Mouse (Mus musculus) myocyte (in vitro differentiated cells): ENCODE results near the gene Zfhx3. TPM values are rescaled to one million over a fixed set of nuclear protein-coding genes. Genes with fewer than 3 reads are reported as not detected.

Experiments used
- H3K27me3 ChIP-seq: one replicate; pipeline ENCODE4 v1.6.1; 2011; ENCODE audit not compliant: control insufficient read depth, insufficient read depth, insufficient read length
- H3K36me3 ChIP-seq: one replicate; pipeline ENCODE4 v1.6.1; 2011; ENCODE audit not compliant: control insufficient read depth, insufficient read depth
- H3K4me2 ChIP-seq: one replicate; pipeline ENCODE4 v1.6.1; 2011; ENCODE audit warnings: low read depth, control low read depth
- H3K4me3 ChIP-seq: one replicate; pipeline ENCODE4 v1.5.1; 2011; ENCODE audit warnings: mild to moderate bottlenecking, control low read depth, moderate library complexity
- H3K79me2 ChIP-seq: one replicate; pipeline ENCODE4 v1.6.1; 2011; ENCODE audit not compliant: control insufficient read depth, insufficient read depth
- H3ac ChIP-seq: one replicate; pipeline ENCODE4 v1.6.1; 2011; ENCODE audit not compliant: control insufficient read depth, insufficient read length
- CEBPB ChIP-seq: IDR thresholded peaks from 2 replicates; pipeline ENCODE4 v1.6.1; 2011; ENCODE audit warnings: mild to moderate bottlenecking, moderate library complexity; ENCODE audit not compliant: poor library complexity, insufficient read depth, severe bottlenecking
- E2F4 ChIP-seq: IDR thresholded peaks from one replicate; pipeline ENCODE4 v1.6.1; 2011; ENCODE audit warnings: mild to moderate bottlenecking, control low read depth, moderate library complexity; ENCODE audit not compliant: insufficient read depth
- MAX ChIP-seq: IDR thresholded peaks from one replicate; pipeline ENCODE4 v1.6.1; 2011; ENCODE audit warnings: low read depth, mild to moderate bottlenecking, control low read depth
- MYOD1 ChIP-seq, 3 experiments: IDR thresholded peaks; one replicate each; pipeline ENCODE4 v1.6.1; 2011; ENCODE audit warnings: control low read depth in 2 of 3, low read depth in 2 of 3, mild to moderate bottlenecking in 2 of 3, moderate library complexity in 1 of 3; ENCODE audit not compliant: insufficient read length in 2 of 3, control insufficient read depth in 1 of 3
- MYOG ChIP-seq, 3 experiments: IDR thresholded peaks; one replicate each; pipeline ENCODE4 v1.6.1; 2011; ENCODE audit warnings: control low read depth in 2 of 3, low read depth in 2 of 3, mild to moderate bottlenecking in 2 of 3; ENCODE audit not compliant: insufficient read length in 2 of 3, control insufficient read depth in 1 of 3, insufficient read depth in 1 of 3
- POLR2A ChIP-seq: IDR thresholded peaks from one replicate; pipeline ENCODE4 v1.6.1; 2011; ENCODE audit warnings: low read depth, mild to moderate bottlenecking, control low read depth, moderate library complexity; ENCODE audit not compliant: insufficient read length
- POLR2AphosphoS2 ChIP-seq: IDR thresholded peaks from one replicate; pipeline ENCODE4 v1.6.1; 2011; ENCODE audit warnings: low read depth, control low read depth; ENCODE audit not compliant: insufficient read length
- REST ChIP-seq: IDR thresholded peaks from one replicate; pipeline ENCODE4 v1.6.1; 2011; ENCODE audit warnings: mild to moderate bottlenecking, control low read depth, moderate library complexity; ENCODE audit not compliant: insufficient read depth, insufficient read length
- SRF ChIP-seq: IDR thresholded peaks from one replicate; pipeline ENCODE4 v1.6.1; 2011; ENCODE audit warnings: low read depth; ENCODE audit not compliant: control insufficient read depth, insufficient read length
- TCF12 ChIP-seq: IDR thresholded peaks from one replicate; pipeline ENCODE4 v1.6.1; 2011; ENCODE audit warnings: mild to moderate bottlenecking, control low read depth; ENCODE audit not compliant: poor library complexity, insufficient read depth, severe bottlenecking
- TCF3 ChIP-seq: IDR thresholded peaks from one replicate; pipeline ENCODE4 v1.6.1; 2011; ENCODE audit warnings: low read depth, control low read depth; ENCODE audit not compliant: insufficient read length
- USF1 ChIP-seq: IDR thresholded peaks from one replicate; pipeline ENCODE4 v1.6.1; 2011; ENCODE audit warnings: low read depth, mild to moderate bottlenecking, control low read depth, moderate library complexity
- polyA plus RNA-seq: library from polyadenylated mRNA; unstranded; fragments of >200 nt; fragmentation: generic; extraction: Trizol; gene quantifications from one replicate; pipeline ENCODE4 v1.2.1, GENCODE M21; 2012; ENCODE audit warnings: missing spikeins

The Zfhx3 gene
- polyA plus RNA-seq, 1 experiment = 3.0 TPM

DNA sequence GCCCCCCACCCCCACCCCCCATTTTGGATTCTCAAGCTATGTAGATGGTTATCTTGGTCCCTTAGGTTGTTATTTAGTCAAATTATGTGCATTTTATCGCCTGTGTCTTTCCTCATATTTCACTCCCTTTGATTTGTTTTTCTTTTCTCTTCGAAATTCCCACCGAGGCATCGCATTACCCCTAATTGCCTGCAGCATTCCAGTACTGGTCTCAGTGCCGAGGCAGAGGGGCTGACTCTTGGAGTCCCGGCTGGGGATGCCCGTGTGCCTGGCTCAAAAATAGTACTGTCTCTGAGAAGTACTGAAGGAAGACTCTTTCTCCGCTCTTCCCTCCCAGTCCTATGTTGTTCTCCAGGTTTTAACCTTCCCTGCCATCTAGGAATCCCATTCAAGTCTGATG is 125.8 kb downstream of the Zfhx3 start:
- no peaks in the 10 kb centered on the region for H3K27me3 ChIP-seq
- no peaks in the 10 kb centered on the region for H3K79me2 ChIP-seq
- no peak overlapping the region for H3K4me3 ChIP-seq
- H3K4me2 ChIP-seq = no peak overlapping the region
- H3ac ChIP-seq = no peak overlapping the region
- no peaks in the 10 kb centered on the region for H3K36me3 ChIP-seq
- TF ChIP-seq MYOG (IDR thresholded peaks at IDR 0.05; ENCODE audit: control insufficient read depth in 1 of 3, insufficient read depth in 1 of 3, insufficient read length in 2 of 3, low read depth in 2 of 3) = no peak

DNA sequence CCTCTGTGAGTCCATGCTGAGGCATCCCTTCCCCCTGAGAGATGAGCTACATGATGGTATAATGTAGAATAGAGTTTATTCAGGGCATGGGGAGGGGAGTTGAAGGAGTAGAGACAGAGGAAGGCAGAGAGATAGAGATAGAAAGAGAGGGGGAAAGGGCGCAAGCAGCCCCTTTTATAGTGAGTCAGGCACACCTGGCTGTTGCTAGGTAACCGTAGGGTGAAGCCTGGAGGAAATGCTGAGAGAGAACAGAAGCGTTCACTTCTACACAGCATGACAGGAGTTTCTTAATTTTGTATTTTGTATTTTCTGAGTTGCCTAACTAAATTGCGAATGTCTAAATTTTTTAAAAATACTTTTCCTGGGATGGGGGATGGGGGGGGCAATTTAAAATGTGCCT is 128.0 kb downstream of the Zfhx3 start:
- TF ChIP-seq TCF3 = no peak
- no peak for TF ChIP-seq E2F4
- no peak for TF ChIP-seq POLR2A
- TF ChIP-seq POLR2AphosphoS2 = no peak
- no peak for TF ChIP-seq CEBPB
- H3K4me3 ChIP-seq = no peak overlapping the region
- H3K36me3 ChIP-seq = no peaks in the 10 kb centered on the region
- no peak overlapping the region for H3K4me2 ChIP-seq
- H3K79me2 ChIP-seq = no peaks in the 10 kb centered on the region
- no peak overlapping the region for H3ac ChIP-seq
- H3K27me3 ChIP-seq = no peaks in the 10 kb centered on the region

DNA sequence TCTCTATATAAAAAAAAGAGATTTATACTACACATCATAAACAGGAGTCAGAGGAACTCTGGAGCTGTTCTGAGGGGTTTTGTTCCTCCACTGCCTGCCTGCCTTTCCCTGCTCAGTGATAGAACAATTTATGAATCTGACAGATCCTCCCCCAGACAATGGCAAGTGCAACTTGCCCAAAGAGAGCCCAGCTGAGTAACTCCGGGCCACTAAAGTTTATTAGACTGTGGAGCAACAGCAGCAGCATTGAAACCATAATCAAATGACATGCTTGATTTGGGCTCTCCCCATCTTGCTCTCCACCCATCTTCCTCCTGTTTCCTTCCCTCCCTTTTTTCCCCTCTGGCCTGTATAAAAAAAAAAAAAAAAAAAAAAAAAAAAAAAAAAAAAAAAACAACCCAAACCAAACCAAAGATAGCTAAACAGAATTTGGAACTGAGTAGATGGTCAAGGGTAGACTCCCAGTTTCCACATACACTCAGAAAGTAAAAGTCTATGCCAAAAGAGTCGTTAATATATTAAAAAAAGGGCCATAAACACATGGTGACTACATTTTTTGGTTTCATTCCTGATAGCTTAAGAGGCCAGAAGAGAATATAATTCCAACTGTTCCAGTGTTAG is 129.8 kb downstream of the Zfhx3 start:
- Histone ChIP-seq H3K4me2 (no peak overlapping the region), H3K4me3 (no peak overlapping the region), H3K79me2 (no peaks in the 10 kb centered on the region), H3K27me3 (no peaks in the 10 kb centered on the region), H3ac (no peak overlapping the region), H3K36me3 (no peaks in the 10 kb centered on the region)
- TF ChIP-seq USF1 = no peak
- no peak for TF ChIP-seq MYOD1 (IDR thresholded peaks at IDR 0.05; ENCODE audit: control insufficient read depth in 1 of 3, insufficient read length in 2 of 3, low read depth in 2 of 3)

DNA sequence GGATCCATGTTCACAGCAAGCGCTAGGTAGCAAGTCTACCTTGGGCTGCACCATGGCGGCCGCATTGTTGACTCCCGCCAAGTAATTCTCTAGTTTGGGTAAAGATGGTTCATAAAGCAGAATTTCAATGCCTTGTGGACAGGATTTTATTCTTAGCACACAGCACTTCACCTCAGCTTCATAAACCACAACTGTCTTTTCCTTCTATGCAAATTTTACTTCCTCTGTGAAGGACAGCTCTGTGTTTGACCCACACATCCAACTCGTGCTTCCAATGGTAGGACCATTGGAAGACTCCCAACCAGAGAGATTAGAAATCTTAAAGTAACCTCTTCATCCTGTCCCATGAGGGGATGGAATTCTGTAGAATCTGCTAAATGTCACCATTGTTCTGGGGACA is 130.4 kb downstream of the Zfhx3 start:
- no peak for TF ChIP-seq CEBPB
- no peak for TF ChIP-seq MYOG (IDR thresholded peaks at IDR 0.05; ENCODE audit: control insufficient read depth in 1 of 3, insufficient read depth in 1 of 3, insufficient read length in 2 of 3, low read depth in 2 of 3)
- no peak for TF ChIP-seq MYOD1 (IDR thresholded peaks at IDR 0.05; ENCODE audit: control insufficient read depth in 1 of 3, insufficient read length in 2 of 3, low read depth in 2 of 3)
- no peak for TF ChIP-seq USF1
- no peak for TF ChIP-seq MAX
- no peak for TF ChIP-seq E2F4
- TF ChIP-seq TCF12 = no peak
- TF ChIP-seq SRF = no peak
- no peak for TF ChIP-seq POLR2A
- TF ChIP-seq REST = no peak
- TF ChIP-seq POLR2AphosphoS2 = no peak
- no peak for TF ChIP-seq TCF3
- Histone ChIP-seq H3ac (no peak overlapping the region), H3K36me3 (no peaks in the 10 kb centered on the region), H3K4me2 (no peak overlapping the region), H3K79me2 (no peaks in the 10 kb centered on the region), H3K4me3 (no peak overlapping the region), H3K27me3 (no peaks in the 10 kb centered on the region)

DNA sequence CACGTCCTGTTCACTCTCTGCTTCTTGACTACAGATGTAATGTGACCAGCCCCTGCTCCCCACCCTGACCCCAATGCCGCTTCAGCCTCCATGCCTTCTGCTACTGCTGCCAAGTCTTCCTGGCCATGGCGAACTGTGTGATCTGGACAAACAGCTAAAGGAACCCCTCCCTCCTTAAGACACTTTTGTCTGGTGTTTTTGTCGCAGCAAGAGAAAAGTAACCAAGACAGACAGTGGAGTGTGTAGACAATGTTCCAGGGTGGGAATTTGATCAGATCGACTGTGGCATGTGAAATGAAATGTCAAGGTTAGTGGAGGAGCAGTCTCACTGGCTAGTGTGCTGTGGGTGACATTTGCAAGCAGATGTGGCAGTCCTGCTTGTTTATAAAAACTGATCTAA is 132.7 kb downstream of the Zfhx3 start:
- Histone ChIP-seq H3K79me2 (no peaks in the 10 kb centered on the region), H3K4me3 (no peak overlapping the region), H3K27me3 (no peaks in the 10 kb centered on the region), H3ac (no peak overlapping the region), H3K4me2 (no peak overlapping the region), H3K36me3 (no peaks in the 10 kb centered on the region)
- no peak for TF ChIP-seq USF1
- no peak for TF ChIP-seq REST
- TF ChIP-seq MYOD1 (IDR thresholded peaks at IDR 0.05; ENCODE audit: control insufficient read depth in 1 of 3, insufficient read length in 2 of 3, low read depth in 2 of 3) = no peak
- TF ChIP-seq POLR2AphosphoS2 = no peak
- TF ChIP-seq TCF12 = no peak
- TF ChIP-seq MYOG (IDR thresholded peaks at IDR 0.05; ENCODE audit: control insufficient read depth in 1 of 3, insufficient read depth in 1 of 3, insufficient read length in 2 of 3, low read depth in 2 of 3) = no peak
- TF ChIP-seq TCF3 = no peak
- no peak for TF ChIP-seq E2F4
- TF ChIP-seq CEBPB = no peak
- no peak for TF ChIP-seq MAX
- TF ChIP-seq SRF = no peak
- no peak for TF ChIP-seq POLR2A

DNA sequence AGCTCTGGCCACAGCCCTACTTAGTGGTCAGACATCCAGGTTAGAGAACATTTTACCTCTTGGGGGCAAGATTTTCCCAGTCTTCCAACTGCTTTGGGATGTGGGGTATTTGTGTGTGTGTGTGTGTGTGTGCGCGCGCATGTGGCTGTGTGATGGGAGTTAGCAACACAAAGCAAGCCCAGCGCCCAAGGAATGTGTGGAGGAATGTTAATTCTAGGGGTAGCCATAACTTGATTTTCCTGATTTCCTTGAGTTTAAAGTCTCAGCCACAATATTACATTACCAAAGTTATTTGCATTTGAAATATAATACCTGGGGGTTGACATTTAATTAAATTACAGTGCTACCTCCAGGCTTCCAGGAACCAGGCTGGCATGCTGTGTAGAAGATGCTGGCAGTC is 136.3 kb downstream of the Zfhx3 start:
- H3ac ChIP-seq = no peak overlapping the region
- no peaks in the 10 kb centered on the region for H3K36me3 ChIP-seq
- no peak overlapping the region for H3K4me3 ChIP-seq
- H3K4me2 ChIP-seq = no peak overlapping the region
- no peaks in the 10 kb centered on the region for H3K79me2 ChIP-seq
- no peaks in the 10 kb centered on the region for H3K27me3 ChIP-seq
- no peak for TF ChIP-seq MAX
